Mouse (Mus musculus) erythroblast, embryonic 14.5 days (primary cell): Measurements from ENCODE around the gene Klrb1b.

Source experiments
- GATA1 ChIP-seq: IDR thresholded peaks from 2 replicates; pipeline ENCODE4 v1.6.1; 2012; ENCODE audit warnings: low read length, inconsistent platforms, mixed read lengths
- TAL1 ChIP-seq: IDR thresholded peaks from 3 replicates; pipeline ENCODE4 v1.6.1; 2012; ENCODE audit warnings: low read length, inconsistent platforms, mixed read lengths

DNA sequence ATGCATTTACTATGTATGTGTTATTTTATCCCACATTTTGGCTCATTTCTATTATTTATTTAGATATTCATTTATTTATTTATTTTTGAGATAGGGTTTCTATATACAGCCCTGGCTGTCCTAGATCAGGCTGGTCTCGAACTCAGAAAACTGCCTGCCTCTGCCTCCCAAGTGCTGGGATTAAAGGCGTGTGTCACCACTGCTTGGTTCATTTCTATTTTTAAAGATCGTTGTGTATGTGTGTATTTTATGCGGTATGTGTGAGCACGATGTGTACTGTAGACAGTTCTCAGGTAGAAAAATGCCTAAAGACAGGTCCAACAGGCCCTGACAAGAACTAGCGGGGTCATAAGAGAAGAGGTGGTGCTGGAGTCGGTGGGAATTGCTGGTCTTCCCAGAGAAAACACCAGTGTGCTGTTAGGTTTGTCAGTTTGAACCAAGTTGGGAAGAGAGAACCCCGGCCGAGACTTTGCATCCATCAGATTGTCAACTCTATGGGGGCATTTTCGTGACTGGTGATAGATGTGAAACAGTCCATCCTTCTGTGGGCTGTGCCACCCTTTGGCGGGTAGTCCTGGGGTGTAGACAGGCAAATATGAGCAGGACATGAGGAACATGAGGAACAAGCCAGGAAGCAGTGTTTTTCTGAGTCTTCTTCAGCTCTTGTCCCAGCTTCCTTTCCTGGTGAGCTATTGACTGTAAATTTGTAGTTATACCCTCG, 28.8 kb downstream of the Klrb1b start:
- TF ChIP-seq GATA1 (no peak), TAL1 (no peak)
